Mouse (Mus musculus): ENCODE measurements around the gene Hspa1a.

- no peak for TF ChIP-seq GATA1 (IDR thresholded peaks at IDR 0.05; ENCODE audit: borderline replicate concordance, low read length)
- TF ChIP-seq FLI1 (IDR thresholded peaks at IDR 0.05; ENCODE audit: low read length), result no peak
These were observed 33.9 kb downstream of the Hspa1a start for GRCm38 (mm10) chr17:34937960-34938505.

Data from megakaryocyte, embryonic 14.5 days (primary cell).